Mouse (Mus musculus): ENCODE results near the gene Smok2a. TPM values are rescaled to one million over a fixed set of nuclear protein-coding genes. Genes with fewer than 3 reads are reported as not detected.
"Not testable (repeated sequence)": the region's sequence is repeated elsewhere in the genome, so short reads cannot be mapped to it uniquely, and the experiment has no call there.

Gene Smok2a
- polyA plus RNA-seq (2015; fragmentation: Nextera tagmentation; extraction: Ambion mirVana), result not detected in 2 replicates

DNA sequence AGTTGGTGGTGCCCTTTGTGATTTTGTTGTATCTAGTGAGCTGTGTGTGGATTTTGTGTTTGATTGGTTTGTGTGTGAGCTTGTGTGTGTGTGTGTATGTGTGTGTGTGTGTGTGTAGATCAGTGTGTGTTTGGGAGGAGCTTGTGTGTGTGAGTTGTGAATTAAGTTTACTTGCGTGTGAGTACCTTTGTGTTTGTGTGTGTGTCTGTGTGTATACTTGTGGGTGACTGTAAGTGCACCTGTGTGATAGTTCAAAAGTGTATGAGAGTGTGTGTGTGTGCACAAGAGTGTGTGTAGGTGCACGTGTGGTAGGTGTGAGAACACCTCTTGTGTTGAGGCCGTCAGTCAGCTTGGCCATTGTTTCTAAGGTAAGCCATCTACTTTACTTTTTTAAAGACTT lies at the start of gene Smok2a:
Gene Smok2a, plus strand, starts transcription at position 301 of the 400 bp plus-strand sequence.
- H3K27ac ChIP-seq (ENCODE audit: low read depth, low read length), result no peak within 1 kb of the TSS
- no peaks in the 10 kb centered on the region for H3K4me1 ChIP-seq (ENCODE audit: control insufficient read depth, insufficient read depth, low read depth, low read length)
- H3K4me3 ChIP-seq (ENCODE audit: low read length), result no peak within 1 kb of the TSS
- ATAC-seq, result no peak
- H3K9ac ChIP-seq (ENCODE audit: low read depth, low read length), result no peak within 1 kb of the TSS
- H3K36me3 ChIP-seq (ENCODE audit: control insufficient read depth, insufficient read depth, low read length), result no peaks in the 10 kb centered on the region
- H3K9me3 ChIP-seq (ENCODE audit: control insufficient read depth, low read length), result peaks cover 67% of the 10 kb centered on the region
- H3K27me3 ChIP-seq (replicated peaks; ENCODE audit: control insufficient read depth, insufficient read depth, low read length), result no peaks in the 10 kb centered on the region
- no peak within 1 kb of the TSS for H3K4me2 ChIP-seq (ENCODE audit: low read length)
- WGBS, result 81% methylated on average over 3 of the region's 3 CpGs

DNA sequence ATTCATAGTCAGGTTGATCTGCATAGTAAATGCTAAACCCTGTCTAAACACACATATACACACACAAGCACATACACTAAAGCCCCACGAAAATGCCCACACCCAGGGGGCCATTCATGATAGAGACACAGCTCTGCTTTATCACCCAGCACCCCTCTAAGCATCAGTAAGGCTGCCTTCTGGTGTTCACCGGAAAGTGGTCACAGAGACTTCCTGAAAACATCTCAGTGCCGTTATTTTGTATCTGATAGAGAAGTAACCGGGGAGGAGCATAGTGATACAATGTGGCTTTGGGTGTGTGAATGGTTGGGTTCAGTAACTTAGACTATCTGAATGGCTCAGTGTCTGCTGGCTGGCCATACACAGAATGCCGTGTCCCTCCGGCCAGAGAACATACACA lies 47.4 kb upstream of the Smok2a start:
- H3K36me3 ChIP-seq (ENCODE audit: control insufficient read depth, insufficient read depth, low read length); H3K4me2 ChIP-seq (ENCODE audit: low read length); ATAC-seq; H3K9me3 ChIP-seq (ENCODE audit: control insufficient read depth, low read length); H3K4me3 ChIP-seq (ENCODE audit: low read length); H3K27me3 ChIP-seq (replicated peaks; ENCODE audit: control insufficient read depth, insufficient read depth, low read length); H3K27ac ChIP-seq (ENCODE audit: low read depth, low read length); H3K4me1 ChIP-seq (ENCODE audit: control insufficient read depth, insufficient read depth, low read depth, low read length); H3K9ac ChIP-seq (ENCODE audit: low read depth, low read length): not testable (repeated sequence)
- 90% methylated on average over 6 of the region's 6 CpGs for WGBS

DNA sequence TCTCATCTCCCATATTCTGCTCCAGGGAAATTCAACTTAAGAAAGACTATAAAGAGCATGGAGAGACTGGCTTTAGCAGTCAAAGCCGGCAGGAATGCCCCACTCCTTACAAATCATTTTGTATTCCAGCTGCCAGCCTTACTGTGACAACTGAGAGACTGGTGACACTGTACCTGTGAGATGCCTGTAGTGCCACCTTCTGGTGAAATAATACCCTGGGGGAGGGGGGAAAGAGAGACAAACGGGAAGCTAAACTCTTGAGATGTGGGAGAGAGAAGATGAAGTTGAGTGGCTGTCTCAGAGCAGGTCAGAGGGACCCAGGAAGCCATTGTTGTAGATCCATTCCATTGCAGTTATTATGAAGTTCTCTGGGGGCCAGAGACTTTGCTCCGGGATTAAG lies 47.0 kb upstream of the Smok2a start:
- H3K27me3 ChIP-seq (replicated peaks; ENCODE audit: control insufficient read depth, insufficient read depth, low read length); H3K4me1 ChIP-seq (ENCODE audit: control insufficient read depth, insufficient read depth, low read depth, low read length); H3K4me3 ChIP-seq (ENCODE audit: low read length); ATAC-seq; H3K36me3 ChIP-seq (ENCODE audit: control insufficient read depth, insufficient read depth, low read length); H3K9me3 ChIP-seq (ENCODE audit: control insufficient read depth, low read length); H3K9ac ChIP-seq (ENCODE audit: low read depth, low read length); H3K27ac ChIP-seq (ENCODE audit: low read depth, low read length); H3K4me2 ChIP-seq (ENCODE audit: low read length): not testable (repeated sequence)
- WGBS, result 46% methylated on average over 1 of the region's 3 CpGs

DNA sequence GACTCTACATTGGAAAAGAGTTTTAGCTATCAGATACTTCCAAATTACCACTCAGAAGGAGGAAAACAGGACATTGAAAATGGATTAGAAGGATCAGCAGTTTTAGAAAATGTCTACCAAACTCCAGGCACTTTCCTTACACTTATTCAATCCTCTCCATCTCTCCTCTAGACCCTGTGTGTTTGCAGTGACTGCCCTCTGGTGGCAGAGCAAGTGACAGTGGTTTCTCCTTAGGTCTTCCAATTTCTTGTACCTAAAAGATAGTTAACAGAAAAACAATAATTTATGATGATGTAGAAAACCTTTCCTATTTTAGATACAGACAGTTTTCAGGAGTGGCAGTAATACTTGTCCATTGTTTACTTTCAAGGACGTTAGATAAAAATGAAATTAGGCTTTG lies 45.4 kb upstream of the Smok2a start:
- H3K9me3 ChIP-seq (ENCODE audit: control insufficient read depth, low read length); H3K36me3 ChIP-seq (ENCODE audit: control insufficient read depth, insufficient read depth, low read length); H3K27ac ChIP-seq (ENCODE audit: low read depth, low read length); H3K4me3 ChIP-seq (ENCODE audit: low read length); H3K4me2 ChIP-seq (ENCODE audit: low read length); H3K4me1 ChIP-seq (ENCODE audit: control insufficient read depth, insufficient read depth, low read depth, low read length); H3K9ac ChIP-seq (ENCODE audit: low read depth, low read length); H3K27me3 ChIP-seq (replicated peaks; ENCODE audit: control insufficient read depth, insufficient read depth, low read length): not testable (repeated sequence)
- 0 out of 2 replicates have a peak, but pooled peaks have one; percentile 58 for ATAC-seq
- no CpG with 5 or more reads among the region's 1 CpGs for WGBS

DNA sequence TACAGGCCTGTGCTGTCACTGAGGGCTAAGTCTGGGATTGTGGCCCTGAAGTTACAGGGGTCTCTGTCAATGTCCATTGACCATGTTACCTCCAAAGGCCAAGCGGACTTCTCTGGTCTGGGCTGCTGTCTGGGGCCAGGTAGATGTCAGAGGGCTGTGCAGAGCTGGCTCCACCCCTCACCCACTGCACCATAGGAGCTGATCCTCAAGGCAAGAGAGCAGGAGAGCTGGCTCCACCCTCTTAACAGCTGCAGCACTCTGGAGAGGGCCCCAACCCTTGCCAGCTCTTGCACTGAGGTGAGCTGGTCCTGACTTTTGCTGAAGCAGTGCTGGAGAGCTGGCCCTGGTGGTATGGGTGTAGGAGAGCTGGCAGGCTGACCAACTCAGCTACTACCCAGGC lies 43.2 kb upstream of the Smok2a start:
- not testable (repeated sequence) for H3K4me3 ChIP-seq (ENCODE audit: low read length); H3K9ac ChIP-seq (ENCODE audit: low read depth, low read length); H3K4me1 ChIP-seq (ENCODE audit: control insufficient read depth, insufficient read depth, low read depth, low read length); H3K27me3 ChIP-seq (replicated peaks; ENCODE audit: control insufficient read depth, insufficient read depth, low read length); H3K36me3 ChIP-seq (ENCODE audit: control insufficient read depth, insufficient read depth, low read length); H3K4me2 ChIP-seq (ENCODE audit: low read length); H3K27ac ChIP-seq (ENCODE audit: low read depth, low read length)
- 0 out of 2 replicates have a peak, but pooled peaks have one; percentile 25 for ATAC-seq
- WGBS, result 43% methylated on average over 1 of the region's 1 CpGs
- H3K9me3 ChIP-seq (ENCODE audit: control insufficient read depth, low read length), result peaks cover 18% of the 10 kb centered on the region

DNA sequence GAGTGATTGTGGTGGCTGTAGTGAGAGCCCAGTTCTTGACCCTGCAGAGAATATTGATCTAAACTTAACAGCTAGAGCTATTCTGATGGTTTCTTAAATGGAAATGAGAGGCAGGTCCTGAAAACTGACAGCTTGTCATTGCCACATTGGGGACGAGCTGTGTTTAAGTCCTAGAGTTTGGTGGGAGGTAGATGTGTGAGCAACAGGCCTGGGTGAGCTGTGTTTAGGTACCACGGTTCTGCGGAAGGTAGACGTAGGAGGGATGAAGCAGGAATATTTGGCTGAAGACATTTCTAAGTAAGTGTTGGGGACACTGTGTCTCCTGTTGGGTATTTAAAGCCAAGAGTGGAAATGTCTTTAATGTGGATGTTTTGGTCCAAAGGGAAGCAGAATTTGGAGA lies 42.0 kb upstream of the Smok2a start:
- WGBS, result 90% methylated on average over 4 of the region's 4 CpGs
- H3K4me3 ChIP-seq (ENCODE audit: low read length); H3K4me2 ChIP-seq (ENCODE audit: low read length); H3K27me3 ChIP-seq (replicated peaks; ENCODE audit: control insufficient read depth, insufficient read depth, low read length); H3K27ac ChIP-seq (ENCODE audit: low read depth, low read length); H3K4me1 ChIP-seq (ENCODE audit: control insufficient read depth, insufficient read depth, low read depth, low read length); H3K36me3 ChIP-seq (ENCODE audit: control insufficient read depth, insufficient read depth, low read length); H3K9ac ChIP-seq (ENCODE audit: low read depth, low read length); ATAC-seq: not testable (repeated sequence)
- peaks cover 21% of the 10 kb centered on the region for H3K9me3 ChIP-seq (ENCODE audit: control insufficient read depth, low read length)

DNA sequence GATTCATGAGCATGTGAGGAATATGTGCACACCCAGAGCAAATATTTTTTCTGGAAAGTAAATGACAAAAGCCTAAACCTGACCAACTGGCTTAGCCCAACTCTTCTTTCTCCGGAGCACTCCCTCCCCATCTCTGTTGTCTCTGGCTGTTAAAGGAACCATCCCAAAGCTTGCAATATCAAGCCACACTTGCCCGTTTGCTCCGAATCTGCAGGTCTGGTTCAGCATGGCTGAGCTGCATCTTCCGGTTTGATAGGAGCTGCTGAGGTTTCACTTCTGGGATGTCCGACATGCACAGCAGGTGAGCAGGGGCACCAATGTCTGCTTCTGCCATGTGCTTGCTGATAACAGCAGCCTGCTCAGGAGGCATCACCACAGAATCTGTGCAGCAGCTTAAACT lies 40.5 kb upstream of the Smok2a start:
- not testable (repeated sequence) for H3K4me1 ChIP-seq (ENCODE audit: control insufficient read depth, insufficient read depth, low read depth, low read length); ATAC-seq; H3K4me3 ChIP-seq (ENCODE audit: low read length); H3K27ac ChIP-seq (ENCODE audit: low read depth, low read length); H3K4me2 ChIP-seq (ENCODE audit: low read length); H3K9ac ChIP-seq (ENCODE audit: low read depth, low read length); H3K27me3 ChIP-seq (replicated peaks; ENCODE audit: control insufficient read depth, insufficient read depth, low read length); H3K36me3 ChIP-seq (ENCODE audit: control insufficient read depth, insufficient read depth, low read length)
- 90% methylated on average over 5 of the region's 5 CpGs for WGBS
- H3K9me3 ChIP-seq (ENCODE audit: control insufficient read depth, low read length), result peaks cover 22% of the 10 kb centered on the region

DNA sequence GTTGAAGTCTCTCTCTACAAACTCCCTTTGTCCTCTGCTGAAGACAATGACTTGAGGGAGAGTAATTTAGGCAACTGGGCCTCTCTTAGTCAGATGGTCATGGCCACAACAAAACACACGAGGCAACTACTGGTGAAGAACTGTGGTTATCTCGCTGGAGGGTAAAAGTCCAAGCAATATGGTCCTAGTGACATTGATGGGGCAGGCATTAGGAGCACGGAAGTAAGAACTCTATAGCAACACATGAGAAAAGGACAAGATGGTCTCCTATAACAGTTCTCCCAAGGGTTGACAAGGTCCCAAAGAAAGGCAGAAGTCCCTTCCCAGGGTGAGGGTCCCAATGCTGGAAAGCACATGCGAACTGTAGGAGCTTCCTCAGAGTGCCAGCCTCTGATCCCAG lies 38.3 kb upstream of the Smok2a start:
- not testable (repeated sequence) for H3K4me1 ChIP-seq (ENCODE audit: control insufficient read depth, insufficient read depth, low read depth, low read length); H3K27ac ChIP-seq (ENCODE audit: low read depth, low read length); H3K4me2 ChIP-seq (ENCODE audit: low read length); H3K9ac ChIP-seq (ENCODE audit: low read depth, low read length); ATAC-seq; H3K4me3 ChIP-seq (ENCODE audit: low read length); H3K36me3 ChIP-seq (ENCODE audit: control insufficient read depth, insufficient read depth, low read length); H3K27me3 ChIP-seq (replicated peaks; ENCODE audit: control insufficient read depth, insufficient read depth, low read length)
- peaks cover 32% of the 10 kb centered on the region for H3K9me3 ChIP-seq (ENCODE audit: control insufficient read depth, low read length)
- 56% methylated on average over 2 of the region's 4 CpGs for WGBS

DNA sequence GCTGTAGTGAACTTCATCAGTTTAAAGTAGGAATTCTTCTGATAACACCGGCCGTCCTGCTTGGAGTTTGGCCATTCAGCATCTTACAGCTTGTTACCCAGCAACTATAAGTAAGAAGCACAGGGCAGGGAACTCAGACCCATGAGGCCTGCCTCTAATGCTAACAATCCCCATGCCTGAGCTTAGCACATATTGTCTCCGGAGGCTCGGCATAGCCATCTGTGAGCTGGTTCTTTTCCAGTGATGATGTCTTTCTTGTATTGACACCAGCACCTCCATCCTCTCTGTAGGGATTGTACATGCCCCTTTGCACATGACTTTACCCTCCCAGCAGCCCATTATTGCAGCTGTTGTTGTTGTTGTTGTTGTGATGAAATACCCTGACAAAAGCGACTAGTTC lies 36.5 kb upstream of the Smok2a start:
- not testable (repeated sequence) for ATAC-seq; H3K4me1 ChIP-seq (ENCODE audit: control insufficient read depth, insufficient read depth, low read depth, low read length)
- H3K9me3 ChIP-seq (ENCODE audit: control insufficient read depth, low read length), result peaks cover 32% of the 10 kb centered on the region

DNA sequence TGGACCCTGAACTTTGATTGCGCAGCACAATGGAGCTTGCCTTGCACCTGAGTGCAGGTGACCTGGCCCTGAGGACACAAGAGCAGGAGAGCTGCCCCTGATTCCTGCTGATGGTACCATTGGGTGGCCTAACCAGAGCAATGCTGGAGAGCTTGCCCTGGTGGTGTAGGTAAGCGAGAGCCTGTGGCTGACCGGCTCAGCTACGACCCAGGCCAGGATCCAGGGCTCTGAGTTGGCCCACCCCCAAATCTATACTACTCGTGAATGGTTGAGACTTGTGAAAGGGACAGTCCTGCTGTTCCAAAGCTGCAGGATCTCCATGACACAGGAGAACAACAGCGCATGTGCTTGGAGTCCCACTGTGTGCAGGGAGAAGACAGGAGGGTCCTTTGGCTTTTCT lies 34.4 kb upstream of the Smok2a start:
- H3K9ac ChIP-seq (ENCODE audit: low read depth, low read length); ATAC-seq; H3K27ac ChIP-seq (ENCODE audit: low read depth, low read length); H3K4me3 ChIP-seq (ENCODE audit: low read length); H3K36me3 ChIP-seq (ENCODE audit: control insufficient read depth, insufficient read depth, low read length); H3K4me1 ChIP-seq (ENCODE audit: control insufficient read depth, insufficient read depth, low read depth, low read length); H3K27me3 ChIP-seq (replicated peaks; ENCODE audit: control insufficient read depth, insufficient read depth, low read length); H3K4me2 ChIP-seq (ENCODE audit: low read length): not testable (repeated sequence)
- H3K9me3 ChIP-seq (ENCODE audit: control insufficient read depth, low read length), result peaks cover 25% of the 10 kb centered on the region
- WGBS, result 83% methylated on average over 6 of the region's 6 CpGs

More for the DNA sequence above, 36.5 kb upstream of the Smok2a start:
- not testable (repeated sequence) for H3K27me3 ChIP-seq (replicated peaks; ENCODE audit: control insufficient read depth, insufficient read depth, low read length); H3K4me3 ChIP-seq (ENCODE audit: low read length); H3K9ac ChIP-seq (ENCODE audit: low read depth, low read length); H3K27ac ChIP-seq (ENCODE audit: low read depth, low read length); H3K4me2 ChIP-seq (ENCODE audit: low read length); H3K36me3 ChIP-seq (ENCODE audit: control insufficient read depth, insufficient read depth, low read length)
- WGBS, result 95% methylated on average over 4 of the region's 5 CpGs
